In genomic region chr5:34295141-34295540, GRCm38 (mm10) we compare ENCODE assay signal across 24 mouse cellular contexts. TPM values are rescaled to one million over a fixed set of nuclear protein-coding genes. Genes with fewer than 3 reads are reported as not detected.
DNase-seq lines count a peak whose midpoint lies in the region; ATAC-seq and TF ChIP-seq lines count a peak whose summit lies in the region.
"Had no signal": no experiment of that assay in that cellular context is flagged by ENCODE, and none has a peak within 500 bp of the region (broad histone marks: within the 10 kb centered on the region; RNA-seq: fewer than 3 reads in every experiment).

No protein-coding gene starts in this region.

- H3K79me2 ChIP-seq in liver, adult 2 months (ENCODE audit: control insufficient read depth, insufficient read depth, low read length) = no peaks in the 10 kb centered on the region

- DNase-seq in adrenal gland, adult (ENCODE audit: inconsistent age in 2 of 2, low spot score in 1 of 2) = peak; percentile 33 to 76
- no peak for DNase-seq in adrenal gland, postnatal 4 days (ENCODE audit: low spot score in 2 of 2)
- peak; percentile 57 for DNase-seq in liver, adult 2 months (ENCODE audit: extremely low read depth, low read depth, low spot score)
- DNase-seq in liver, embryonic 11.5 days (ENCODE audit: low spot score) = no peak
- peak; percentile 94 for DNase-seq in adipocyte (ENCODE audit: low spot score)
- no peak for DNase-seq in thymus, postnatal 36 days
- DNase-seq: cerebellum, adult 11-12 months; gastrocnemius, postnatal 36 days; lung, embryonic 14.5 days; right cerebral cortex, postnatal 4 days had no signal

- H3K9me3 ChIP-seq in liver, embryonic 11.5 days (ENCODE audit: control insufficient read depth, low read length) = no peaks in the 10 kb centered on the region
- H3K9me3 ChIP-seq: forebrain, embryonic 10.5 days; heart, embryonic 13.5 days; liver, embryonic 12.5 days; midbrain, embryonic 13.5 days; neural tube, embryonic 15.5 days had no signal

- no peak overlapping the region for H3K4me2 ChIP-seq in liver, embryonic 11.5 days
- H3K4me2 ChIP-seq: heart, embryonic 13.5 days; liver, embryonic 12.5 days; lung, embryonic 14.5 days; midbrain, embryonic 13.5 days; neural tube, embryonic 15.5 days had no signal

- H3K9ac ChIP-seq in liver, adult 2 months (ENCODE audit: low read depth, low read length) = no peak overlapping the region
- no peak overlapping the region for H3K9ac ChIP-seq in liver, embryonic 11.5 days (ENCODE audit: low read depth, low read length)
- H3K9ac ChIP-seq: heart, embryonic 13.5 days; liver, embryonic 12.5 days; lung, embryonic 14.5 days; midbrain, embryonic 13.5 days; neural tube, embryonic 15.5 days had no signal

- no peak for ATAC-seq in liver, embryonic 11.5 days (replicated peaks; ENCODE audit: low FRiP score)
- ATAC-seq in erythroblast, adult 5-6 weeks (replicated peaks; ENCODE audit: low FRiP score, poor library complexity, severe bottlenecking) = no peak
- ATAC-seq: hindbrain, postnatal 0 days; liver, embryonic 12.5 days; midbrain, embryonic 13.5 days had no signal

- H3K27ac ChIP-seq in liver, adult 2 months (replicated peaks; ENCODE audit: insufficient read depth, low read depth, low read length) = peak overlapping the region; percentile 14; the same call in 1 of the 2 replicates
- H3K27ac ChIP-seq in liver, embryonic 11.5 days (ENCODE audit: low read depth, low read length) = no peak overlapping the region
- peak overlapping the region; percentile 34; the same call in 1 of the 2 replicates for H3K27ac ChIP-seq in embryonic fibroblast, embryonic 13.5 days (ENCODE audit: insufficient read depth, low read length)
- H3K27ac ChIP-seq: forebrain, embryonic 10.5 days; heart, embryonic 13.5 days; hindbrain, postnatal 0 days; liver, embryonic 12.5 days; midbrain, embryonic 13.5 days; neural tube, embryonic 15.5 days had no signal

- no peaks in the 10 kb centered on the region for H3K27me3 ChIP-seq in liver, adult 2 months (ENCODE audit: control insufficient read depth, insufficient read depth, low read length)
- peaks cover 12% of the 10 kb centered on the region for H3K27me3 ChIP-seq in liver, embryonic 11.5 days (replicated peaks; ENCODE audit: control insufficient read depth, insufficient read depth, low read length)

- no peak for TF ChIP-seq CTCF in liver, adult 2 months (IDR thresholded peaks at IDR 0.05; ENCODE audit: low read depth, low read length)
- no peak for TF ChIP-seq CTCF in embryonic fibroblast, embryonic 13.5 days (IDR thresholded peaks at IDR 0.05; ENCODE audit: borderline replicate concordance, insufficient read depth, low read length)

- H3K4me1 ChIP-seq in liver, adult 2 months (ENCODE audit: control insufficient read depth, insufficient read depth, low read length) = peaks cover 11% of the 10 kb centered on the region; the same call in 1 of the 2 replicates
- H3K4me1 ChIP-seq in liver, embryonic 11.5 days (replicated peaks; ENCODE audit: control insufficient read depth, insufficient read depth, low read length) = no peaks in the 10 kb centered on the region
- H3K4me1 ChIP-seq in embryonic fibroblast, embryonic 13.5 days (ENCODE audit: control insufficient read depth, insufficient read depth, low read length) = 0 out of 2 replicates have a peak, but pooled peaks cover 5% of the 10 kb centered on the region
- H3K4me1 ChIP-seq: liver, embryonic 12.5 days; midbrain, embryonic 13.5 days; neural tube, embryonic 15.5 days had no signal

- no peak for TF ChIP-seq POLR2A in liver, adult 2 months (IDR thresholded peaks at IDR 0.05; ENCODE audit: extremely low read depth, insufficient read depth, low read length)
- TF ChIP-seq POLR2A in embryonic fibroblast, embryonic 13.5 days (IDR thresholded peaks at IDR 0.05; ENCODE audit: low read depth, low read length) = no peak

- H3K36me3 ChIP-seq in liver, adult 2 months (ENCODE audit: control insufficient read depth, insufficient read depth, low read length) = no peaks in the 10 kb centered on the region
- no peaks in the 10 kb centered on the region for H3K36me3 ChIP-seq in liver, embryonic 11.5 days (ENCODE audit: control insufficient read depth, insufficient read depth, low read length)
- H3K36me3 ChIP-seq: forebrain, embryonic 10.5 days; heart, embryonic 13.5 days; liver, embryonic 12.5 days; midbrain, embryonic 13.5 days; neural tube, embryonic 15.5 days had no signal

- WGBS in liver, adult 2 months = 73% methylated on average over 2 of the region's 2 CpGs
- 78% methylated on average over 2 of the region's 2 CpGs for WGBS in liver, embryonic 11.5 days

- H3K4me3 ChIP-seq in liver, adult 2 months (ENCODE audit: insufficient read depth, low read depth, low read length) = no peak overlapping the region
- H3K4me3 ChIP-seq in liver, embryonic 11.5 days (ENCODE audit: low read depth, low read length) = no peak overlapping the region
- H3K4me3 ChIP-seq in embryonic fibroblast, embryonic 13.5 days (ENCODE audit: insufficient read depth, low read length) = no peak overlapping the region
- H3K4me3 ChIP-seq: forebrain, embryonic 10.5 days; heart, embryonic 13.5 days; liver, embryonic 12.5 days; midbrain, embryonic 13.5 days; myocyte; neural tube, embryonic 15.5 days had no signal

RNA-seq across cellular contexts. Expression of gene Cfap99, which starts 6.7 kb away (rescaled TPM):
- total RNA-seq in adrenal gland, postnatal 4 days (2021) = under 1 TPM in 1 of 2 experiments, not detected in 1; 0.14 TPM
- not detected in 2 replicates for total RNA-seq in liver, adult 2 months (2014; rRNA removed)
- polyA plus RNA-seq in liver, adult 2 months (2012; rRNA removed) = not detected in 2 replicates
- not detected in 2 replicates for polyA plus RNA-seq in liver, embryonic 11.5 days (2014; fragmentation: Nextera tagmentation; extraction: Ambion mirVana)
- polyA plus RNA-seq in embryonic fibroblast, embryonic 13.5 days (2011; ENCODE audit: insufficient read length, low read depth, missing spikeins) = not detected in 2 replicates
- total RNA-seq in erythroblast, adult 5-6 weeks (2015; ENCODE audit: low replicate concordance) = not detected in 2 replicates
- total RNA-seq in erythroblast, adult 5-6 weeks (2017; ENCODE audit: low replicate concordance) = not detected in 2 replicates
- total RNA-seq: gastrocnemius, postnatal 36 days; hematopoietic stem cell, adult 5-6 weeks; hindbrain, postnatal 0 days; MEL had no signal
- polyA plus RNA-seq: embryonic facial prominence, embryonic 11.5 days; forebrain, embryonic 10.5 days; heart, embryonic 13.5 days; kidney, embryonic 14.5 days; large intestine, adult 2 months; liver, embryonic 12.5 days; lung, embryonic 14.5 days; midbrain, embryonic 13.5 days; neural tube, embryonic 15.5 days had no signal

RNA-seq across cellular contexts. Expression of gene Zfyve28, which starts 6.9 kb away (rescaled TPM):
- total RNA-seq in adrenal gland, postnatal 4 days (2021) = 1 to 10 TPM in 1 of 2 experiments, under 1 TPM in 1; 0.79 to 1.1 TPM
- total RNA-seq in liver, adult 2 months (2014; rRNA removed) = 0.07 TPM in 1 of 2 replicates, not detected in the other
- 0.15 TPM in 1 of 2 replicates, not detected in the other for polyA plus RNA-seq in liver, adult 2 months (2012; rRNA removed)
- polyA plus RNA-seq in liver, embryonic 11.5 days (2014; fragmentation: Nextera tagmentation; extraction: Ambion mirVana) = 0.22 TPM in 1 of 2 replicates, not detected in the other
- 0.62 and 1.0 TPM in 2 replicates for polyA plus RNA-seq in embryonic fibroblast, embryonic 13.5 days (2011; ENCODE audit: insufficient read length, low read depth, missing spikeins)
- not detected in 2 replicates for total RNA-seq in erythroblast, adult 5-6 weeks (2015; ENCODE audit: low replicate concordance)
- total RNA-seq in erythroblast, adult 5-6 weeks (2017; ENCODE audit: low replicate concordance) = 0.42 and 0.68 TPM in 2 replicates
- polyA plus RNA-seq: liver, embryonic 12.5 days had no signal

RNA-seq across cellular contexts. Expression of gene Rnf4, which starts 40.9 kb away (rescaled TPM):
- total RNA-seq in adrenal gland, postnatal 4 days (2021) = 100 to 1,000 TPM; 129 TPM
- 76.7 and 78.3 TPM in 2 replicates for total RNA-seq in liver, adult 2 months (2014; rRNA removed)
- 46.2 and 50.6 TPM in 2 replicates for polyA plus RNA-seq in liver, adult 2 months (2012; rRNA removed)
- polyA plus RNA-seq in liver, embryonic 11.5 days (2014; fragmentation: Nextera tagmentation; extraction: Ambion mirVana) = 151 and 174 TPM in 2 replicates
- polyA plus RNA-seq in embryonic fibroblast, embryonic 13.5 days (2011; ENCODE audit: insufficient read length, low read depth, missing spikeins) = 166 and 167 TPM in 2 replicates
- 32.8 and 33.4 TPM in 2 replicates for total RNA-seq in erythroblast, adult 5-6 weeks (2015; ENCODE audit: low replicate concordance)
- total RNA-seq in erythroblast, adult 5-6 weeks (2017; ENCODE audit: low replicate concordance) = 38.6 and 38.8 TPM in 2 replicates

Comparison
In these comparisons a context has a peak if more than half of its experiments do, and no peak if none do; other contexts are left out.
1. DNase-seq: peak in adrenal gland, adult (2 of 2), liver, adult 2 months (single experiment) and adipocyte (single experiment); none in adrenal gland, postnatal 4 days (0 of 2), liver, embryonic 11.5 days (single experiment) and thymus, postnatal 36 days (0 of 2).